ENCODE assay signal across 18 mouse cellular contexts in genomic region chr9:42464181-42464580, GRCm38 (mm10). TPM values are rescaled to one million over a fixed set of nuclear protein-coding genes. Genes with fewer than 3 reads are reported as not detected.
DNase-seq lines count a peak whose midpoint lies in the region; ATAC-seq and TF ChIP-seq lines count a peak whose summit lies in the region.
"Had no signal": no experiment of that assay in that cellular context is flagged by ENCODE, and none has a peak within 500 bp of the region (broad histone marks: within the 10 kb centered on the region; RNA-seq: fewer than 3 reads in every experiment).

No protein-coding gene starts in this region.

- H3K4me1 ChIP-seq in heart, adult 2 months (ENCODE audit: control insufficient read depth, insufficient read depth, low read length) = peaks cover 14% of the 10 kb centered on the region
- peaks cover 40% of the 10 kb centered on the region for H3K4me1 ChIP-seq in lung, postnatal 0 days (ENCODE audit: insufficient read depth, low read depth, low read length)

- H3K36me3 ChIP-seq in heart, adult 2 months (ENCODE audit: control insufficient read depth, insufficient read depth, low read length) = no peaks in the 10 kb centered on the region; the same call in 1 of the 2 replicates
- H3K36me3 ChIP-seq in lung, postnatal 0 days (ENCODE audit: insufficient read depth, low read length) = no peaks in the 10 kb centered on the region
- H3K36me3 ChIP-seq: forebrain, embryonic 15.5 days; heart, embryonic 15.5 days had no signal

- peaks cover 5% of the 10 kb centered on the region for H3K79me2 ChIP-seq in heart, adult 2 months (replicated peaks; ENCODE audit: control insufficient read depth, insufficient read depth, low read length)

- DNase-seq in heart, adult 11 months = peak; percentile 58
- DNase-seq in heart, adult 2 months = no peak
- no peak for DNase-seq in left cerebral cortex, adult 2 months (ENCODE audit: extremely low spot score in 1 of 2, low spot score in 2 of 2)
- DNase-seq in left cerebral cortex, postnatal 4 days = no peak
- peak; percentile 52 for DNase-seq in lung, postnatal 0 days (ENCODE audit: low spot score)
- no peak for DNase-seq in lung, postnatal 25 days (ENCODE audit: low spot score)
- peak; percentile 42 for DNase-seq in naive thymus-derived CD4-positive, alpha-beta T cell, adult 2 months (ENCODE audit: low read depth)
- no peak for DNase-seq in gastrocnemius, postnatal 4 days (ENCODE audit: low spot score in 2 of 2)
- DNase-seq: cerebellum, adult 9-11 months; gastrocnemius, postnatal 10 days; layer of hippocampus, adult 9-11 months had no signal

- no peak overlapping the region for H3K4me3 ChIP-seq in heart, adult 2 months
- no peak overlapping the region for H3K4me3 ChIP-seq in left cerebral cortex, adult 2 months
- H3K4me3 ChIP-seq in lung, postnatal 0 days (ENCODE audit: low read depth, low read length) = no peak overlapping the region
- H3K4me3 ChIP-seq: embryonic facial prominence, embryonic 10.5 days; forebrain, embryonic 15.5 days; heart, embryonic 15.5 days; hindbrain, embryonic 13.5 days; limb, embryonic 15.5 days; midbrain, embryonic 13.5 days had no signal

- no peak overlapping the region for H3K27ac ChIP-seq in heart, adult 2 months
- peak overlapping the region; percentile 48 for H3K27ac ChIP-seq in left cerebral cortex, adult 2 months
- peak overlapping the region; percentile 69; the same call in 1 of the 2 replicates for H3K27ac ChIP-seq in lung, postnatal 0 days (ENCODE audit: low read length)
- H3K27ac ChIP-seq: embryonic facial prominence, embryonic 10.5 days; heart, embryonic 15.5 days; limb, embryonic 15.5 days; midbrain, embryonic 13.5 days had no signal

- TF ChIP-seq CTCF in heart, adult 2 months (IDR thresholded peaks at IDR 0.05) = no peak
- no peak for TF ChIP-seq CTCF in left cerebral cortex, adult 2 months (IDR thresholded peaks at IDR 0.05)
- TF ChIP-seq CTCF in lung, postnatal 0 days (IDR thresholded peaks at IDR 0.05) = no peak

- H3K9me3 ChIP-seq in lung, postnatal 0 days (ENCODE audit: low read length) = no peaks in the 10 kb centered on the region
- H3K9me3 ChIP-seq: embryonic facial prominence, embryonic 10.5 days; forebrain, embryonic 15.5 days; heart, embryonic 15.5 days; hindbrain, embryonic 13.5 days; limb, embryonic 15.5 days; midbrain, embryonic 13.5 days had no signal

- 95% methylated on average over 9 of the region's 9 CpGs for whole genome bisulfite sequencing in heart, adult 2 months
- WGBS in lung, postnatal 0 days = 77% methylated on average over 9 of the region's 9 CpGs

- H3K9ac ChIP-seq in heart, adult 2 months (ENCODE audit: low read depth, low read length) = no peak overlapping the region
- H3K9ac ChIP-seq in lung, postnatal 0 days (replicated peaks; ENCODE audit: low read depth) = no peak overlapping the region
- H3K9ac ChIP-seq: forebrain, embryonic 15.5 days; heart, embryonic 15.5 days; hindbrain, embryonic 13.5 days; limb, embryonic 15.5 days; midbrain, embryonic 13.5 days had no signal

- ATAC-seq in lung, postnatal 0 days = peak; percentile 43; the same call in 1 of the 2 replicates
- ATAC-seq: midbrain, embryonic 13.5 days had no signal

- intact Hi-C loops in heart, adult 2 months (cut with DNase I) = no loop called here
- intact Hi-C loops in left cerebral cortex, adult 2 months (cut with DNase I) = no loop called here
- intact Hi-C loops in left cerebral cortex, postnatal 4 days (cut with DNase I) = no loop called here

- no peak for TF ChIP-seq POLR2A in heart, adult 2 months (IDR thresholded peaks at IDR 0.05; ENCODE audit: insufficient read depth, low read depth, low read length)

- no peaks in the 10 kb centered on the region for H3K27me3 ChIP-seq in heart, adult 2 months (ENCODE audit: control insufficient read depth, insufficient read depth, low read length)
- H3K27me3 ChIP-seq in lung, postnatal 0 days (replicated peaks; ENCODE audit: insufficient read depth, low read length) = no peaks in the 10 kb centered on the region
- H3K27me3 ChIP-seq: forebrain, embryonic 15.5 days; hindbrain, embryonic 13.5 days; limb, embryonic 15.5 days; midbrain, embryonic 13.5 days; Patski had no signal

- H3K4me2 ChIP-seq in lung, postnatal 0 days (replicated peaks; ENCODE audit: low read depth, low read length) = no peak overlapping the region
- H3K4me2 ChIP-seq: forebrain, embryonic 15.5 days; hindbrain, embryonic 13.5 days; limb, embryonic 15.5 days; midbrain, embryonic 13.5 days had no signal

- no peak for TF ChIP-seq EP300 in heart, adult 2 months (IDR thresholded peaks at IDR 0.05; ENCODE audit: insufficient read depth, low read depth, low read length)
- TF ChIP-seq EP300 in lung, postnatal 0 days (IDR thresholded peaks at IDR 0.05) = peak; percentile 91

RNA-seq across cellular contexts. Expression of gene Tbcel, which starts 43.4 kb away (rescaled TPM):
- 10 to 100 TPM; 18.2 to 20.0 TPM for total RNA-seq in heart, adult 2 months (2021)
- 7.6 and 12.5 TPM in 2 replicates for polyA plus RNA-seq in heart, adult 2 months (2012; rRNA removed)
- total RNA-seq in left cerebral cortex, adult 2 months (2021) = 10 to 100 TPM; 48.6 to 48.9 TPM
- 10 to 100 TPM; 30.1 to 31.6 TPM for total RNA-seq in left cerebral cortex, postnatal 4 days (2021)
- 7.9 and 9.0 TPM in 2 replicates for polyA plus RNA-seq in lung, postnatal 0 days (2015; fragmentation: Nextera tagmentation; extraction: Ambion mirVana)
- total RNA-seq in gastrocnemius, postnatal 4 days (2021) = 10 to 100 TPM; 23.2 to 26.4 TPM

Comparison
In these comparisons a context has a peak if more than half of its experiments do, and no peak if none do; other contexts are left out.
1. DNase-seq: peak in heart, adult 11 months (single experiment), lung, postnatal 0 days (single experiment) and naive thymus-derived CD4-positive, alpha-beta T cell, adult 2 months (single experiment); none in heart, adult 2 months (0 of 2), left cerebral cortex, adult 2 months (0 of 2), left cerebral cortex, postnatal 4 days (single experiment), lung, postnatal 25 days (single experiment) and gastrocnemius, postnatal 4 days (0 of 2).